Mouse (Mus musculus) erythroblast, embryonic 14.5 days (primary cell): ENCODE data around the gene Zfp1. TPM values are rescaled to one million over a fixed set of nuclear protein-coding genes. Genes with fewer than 3 reads are reported as not detected.

Source experiments
- H3K27me3 ChIP-seq: 2 replicates; pipeline ENCODE4 v1.6.1; 2012; ENCODE audit warnings: inconsistent platforms; ENCODE audit not compliant: control insufficient read depth
- H3K36me3 ChIP-seq: 2 replicates; pipeline ENCODE4 v1.6.1; 2012; ENCODE audit warnings: mild to moderate bottlenecking, inconsistent platforms; ENCODE audit not compliant: control insufficient read depth
- H3K4me1 ChIP-seq: 2 replicates; pipeline ENCODE4 v1.6.1; 2012; ENCODE audit warnings: inconsistent platforms; ENCODE audit not compliant: control insufficient read depth
- H3K4me3 ChIP-seq: replicated peaks from 2 replicates; pipeline ENCODE3; 2012; ENCODE audit warnings: moderate library complexity, mild to moderate bottlenecking, inconsistent platforms
- H3K9me3 ChIP-seq: 2 replicates; pipeline ENCODE4 v1.6.1; 2012; ENCODE audit warnings: low read length, inconsistent platforms, mixed read lengths; ENCODE audit not compliant: control insufficient read depth
- GATA1 ChIP-seq: IDR thresholded peaks from 2 replicates; pipeline ENCODE4 v1.6.1; 2012; ENCODE audit warnings: low read length, inconsistent platforms, mixed read lengths
- TAL1 ChIP-seq: IDR thresholded peaks from 3 replicates; pipeline ENCODE4 v1.6.1; 2012; ENCODE audit warnings: low read length, inconsistent platforms, mixed read lengths
- polyA plus RNA-seq: library from polyadenylated mRNA; stranded (reverse); fragments of >175 nt; gene quantifications from 2 replicates; pipeline ENCODE4 v1.2.3, GENCODE M21; 2012

Zfp1 gene
- polyA plus RNA-seq, 1 experiment: 0.17 TPM

GRCm38 (mm10) chr8:111678848-111679247 lies 35.6 kb downstream of the Zfp1 start:
- peaks cover 23% of the 10 kb centered on the region for H3K27me3 ChIP-seq
- H3K4me3 ChIP-seq: no peak overlapping the region
- peaks cover 9% of the 10 kb centered on the region for H3K9me3 ChIP-seq
- no peaks in the 10 kb centered on the region for H3K36me3 ChIP-seq
- no peaks in the 10 kb centered on the region for H3K4me1 ChIP-seq
- no peak for TF ChIP-seq TAL1
- no peak for TF ChIP-seq GATA1

- H3K9me3 ChIP-seq: peaks cover 9% of the 10 kb centered on the region
- H3K36me3 ChIP-seq: no peaks in the 10 kb centered on the region
- peaks cover 23% of the 10 kb centered on the region for H3K27me3 ChIP-seq
- H3K4me1 ChIP-seq: no peaks in the 10 kb centered on the region
- TF ChIP-seq TAL1 (no peak), GATA1 (no peak)
- no peak overlapping the region for H3K4me3 ChIP-seq
Measured at GRCm38 (mm10) chr8:111680423-111681028, 37.3 kb downstream of the Zfp1 start.

- no peak for TF ChIP-seq TAL1
- no peak for TF ChIP-seq GATA1
- H3K27me3 ChIP-seq: peaks cover 23% of the 10 kb centered on the region
- no peaks in the 10 kb centered on the region for H3K4me1 ChIP-seq
- peaks cover 6% of the 10 kb centered on the region for H3K9me3 ChIP-seq
- H3K36me3 ChIP-seq: no peaks in the 10 kb centered on the region
- H3K4me3 ChIP-seq: no peak overlapping the region
Measured at GRCm38 (mm10) chr8:111681153-111681552, 38.0 kb downstream of the Zfp1 start.

GRCm38 (mm10) chr8:111682521-111682920 lies 39.3 kb downstream of the Zfp1 start:
- no peak overlapping the region for H3K4me3 ChIP-seq
- TF ChIP-seq GATA1: no peak
- TF ChIP-seq TAL1: no peak
- H3K4me1 ChIP-seq: no peaks in the 10 kb centered on the region
- H3K9me3 ChIP-seq: no peaks in the 10 kb centered on the region
- H3K36me3 ChIP-seq: no peaks in the 10 kb centered on the region
- H3K27me3 ChIP-seq: peaks cover 23% of the 10 kb centered on the region

- Histone ChIP-seq H3K36me3 (no peaks in the 10 kb centered on the region), H3K27me3 (peaks cover 3% of the 10 kb centered on the region), H3K9me3 (no peaks in the 10 kb centered on the region), H3K4me1 (no peaks in the 10 kb centered on the region), H3K4me3 (no peak overlapping the region)
- TF ChIP-seq TAL1 (no peak), GATA1 (no peak)
Measured at GRCm38 (mm10) chr8:111686881-111687280, 43.7 kb downstream of the Zfp1 start.

- Histone ChIP-seq H3K4me1 (no peaks in the 10 kb centered on the region), H3K36me3 (no peaks in the 10 kb centered on the region), H3K27me3 (no peaks in the 10 kb centered on the region), H3K4me3 (no peak within 1 kb of the TSS), H3K9me3 (no peaks in the 10 kb centered on the region)
- TF ChIP-seq GATA1 (no peak), TAL1 (no peak)
Measured at GRCm38 (mm10) chr8:111690960-111691445, 47.8 kb downstream of the Zfp1 start, which contains the start of gene Ctrb1. Ctrb1 (minus strand) TSS chr8:111691010.

GRCm38 (mm10) chr8:111693261-111693741 lies 50.1 kb downstream of the Zfp1 start:
- no peaks in the 10 kb centered on the region for H3K9me3 ChIP-seq
- TF ChIP-seq GATA1: no peak
- no peak for TF ChIP-seq TAL1
- H3K4me3 ChIP-seq: no peak overlapping the region
- no peaks in the 10 kb centered on the region for H3K36me3 ChIP-seq
- H3K27me3 ChIP-seq: no peaks in the 10 kb centered on the region
- H3K4me1 ChIP-seq: no peaks in the 10 kb centered on the region

- no peaks in the 10 kb centered on the region for H3K27me3 ChIP-seq
- no peaks in the 10 kb centered on the region for H3K9me3 ChIP-seq
- no peak overlapping the region for H3K4me3 ChIP-seq
- TF ChIP-seq GATA1 (no peak), TAL1 (no peak)
- no peaks in the 10 kb centered on the region for H3K36me3 ChIP-seq
- H3K4me1 ChIP-seq: no peaks in the 10 kb centered on the region
Measured at GRCm38 (mm10) chr8:111695441-111695840, 52.2 kb downstream of the Zfp1 start.

- TF ChIP-seq GATA1 (no peak), TAL1 (no peak)
- no peaks in the 10 kb centered on the region for H3K27me3 ChIP-seq
Measured at GRCm38 (mm10) chr8:111697655-111698054, 54.5 kb downstream of the Zfp1 start.

More at GRCm38 (mm10) chr8:111697655-111698054, 54.5 kb downstream of the Zfp1 start:
- Histone ChIP-seq H3K9me3 (no peaks in the 10 kb centered on the region), H3K4me3 (no peak overlapping the region), H3K36me3 (no peaks in the 10 kb centered on the region), H3K4me1 (no peaks in the 10 kb centered on the region)
